Mouse (Mus musculus) midbrain, embryonic 12.5 days (tissue): Measurements from ENCODE around the gene Exosc9. TPM values are rescaled to one million over a fixed set of nuclear protein-coding genes. Genes with fewer than 3 reads are reported as not detected.
"Not testable (repeated sequence)": the region's sequence is repeated elsewhere in the genome, so short reads cannot be mapped to it uniquely, and the experiment has no call there.

Experiments used
- ATAC-seq: fragments of 200-750 bp; cut with Nextera tagmentation; 2 replicates; pipeline ENCODE4 v1.8.0; 2017; ENCODE audit warnings: low read depth, moderate TSS enrichment, moderate library complexity; ENCODE audit not compliant: low FRiP score
- H3K27ac ChIP-seq: fragments of 300-500 bp; sonication (generic); replicated peaks from 2 replicates; pipeline ENCODE4 v1.5.1; 2016; ENCODE audit warnings: mild to moderate bottlenecking
- H3K27me3 ChIP-seq: fragments of 300-500 bp; sonication (generic); 2 replicates; pipeline ENCODE4 v1.6.1; 2016; ENCODE audit warnings: mild to moderate bottlenecking
- H3K36me3 ChIP-seq: fragments of 300-500 bp; sonication (generic); 2 replicates; pipeline ENCODE4 v1.6.1; 2016
- H3K4me1 ChIP-seq: fragments of 300-500 bp; sonication (generic); 2 replicates; pipeline ENCODE4 v1.6.1; 2016
- H3K4me2 ChIP-seq: fragments of 300-500 bp; sonication (generic); replicated peaks from 2 replicates; pipeline ENCODE4 v1.6.1; 2016; ENCODE audit warnings: mild to moderate bottlenecking, moderate library complexity
- H3K4me3 ChIP-seq: fragments of 300-500 bp; sonication (generic); 2 replicates; pipeline ENCODE4 v1.5.1; 2016; ENCODE audit warnings: mild to moderate bottlenecking
- H3K9ac ChIP-seq: fragments of 300-500 bp; sonication (generic); replicated peaks from 2 replicates; pipeline ENCODE4 v1.6.1; 2016; ENCODE audit warnings: mild to moderate bottlenecking, moderate library complexity
- H3K9me3 ChIP-seq: fragments of 300-500 bp; sonication (generic); 2 replicates; pipeline ENCODE4 v1.6.1; 2016; ENCODE audit warnings: mild to moderate bottlenecking
- WGBS: fragments of 180-500 bp; shearing (Covaris S2); methylation state at CpG from one replicate; pipeline ENCODE4 v1.1.7; 2016; 5-methylcytosine and 5-hydroxymethylcytosine counted together
- polyA plus RNA-seq: library from polyadenylated mRNA; unstranded; fragments of >200 nt; fragmentation: Nextera tagmentation; extraction: Ambion mirVana; gene quantifications from 2 replicates; pipeline ENCODE4 v1.2.1, GENCODE M21; 2016

The Exosc9 gene
- polyA plus RNA-seq, 1 experiment from 2014 or later, result 88.5 TPM

- peaks cover 90% of the 10 kb centered on the region for H3K36me3 ChIP-seq
- no peaks in the 10 kb centered on the region for H3K4me1 ChIP-seq
- ATAC-seq, result no peak
- WGBS, result 92% methylated on average over 3 of the region's 3 CpGs
- no peaks in the 10 kb centered on the region for H3K9me3 ChIP-seq
- H3K4me3 ChIP-seq, result no peak overlapping the region
- no peak overlapping the region for H3K9ac ChIP-seq
- no peak overlapping the region for H3K27ac ChIP-seq
- no peaks in the 10 kb centered on the region for H3K27me3 ChIP-seq
- no peak overlapping the region for H3K4me2 ChIP-seq
These were observed 11.3 kb downstream of the Exosc9 start for GRCm38 (mm10) chr3:36563666-36564065.

GRCm38 (mm10) chr3:36569836-36570235 is 17.4 kb downstream of the Exosc9 start:
- 88% methylated on average over 5 of the region's 5 CpGs for WGBS
- Histone ChIP-seq H3K9ac (peak overlapping the region; percentile 84), H3K9me3 (no peaks in the 10 kb centered on the region), H3K4me3 (peak overlapping the region; percentile 83), H3K27ac (no peak overlapping the region), H3K4me1 (peaks cover 24% of the 10 kb centered on the region), H3K36me3 (peaks cover 41% of the 10 kb centered on the region), H3K4me2 (peak overlapping the region; percentile 96), H3K27me3 (no peaks in the 10 kb centered on the region)
- no peak for ATAC-seq

GRCm38 (mm10) chr3:36571361-36571826 is 19.0 kb downstream of the Exosc9 start:
- WGBS, result under 1% methylated on average over 41 of the region's 46 CpGs

GRCm38 (mm10) chr3:36571827-36572378 is 19.5 kb downstream of the Exosc9 start, which contains the start of gene Ccna2:
Gene Ccna2 (minus strand): TSS chr3:36572150.
- no peaks in the 10 kb centered on the region for H3K9me3 ChIP-seq
- peak within 1 kb of the TSS; percentile 83 for H3K4me3 ChIP-seq
- ATAC-seq, result peak; percentile 99
- H3K9ac ChIP-seq, result peak within 1 kb of the TSS; percentile 84
- H3K4me1 ChIP-seq, result peaks cover 24% of the 10 kb centered on the region
- peak within 1 kb of the TSS; percentile 96 for H3K4me2 ChIP-seq
- no peaks in the 10 kb centered on the region for H3K27me3 ChIP-seq
- H3K27ac ChIP-seq, result peak within 1 kb of the TSS; percentile 81
- peaks cover 22% of the 10 kb centered on the region for H3K36me3 ChIP-seq
- WGBS, result 1% methylated on average over 56 of the region's 60 CpGs

More at GRCm38 (mm10) chr3:36571361-36571826, 19.0 kb downstream of the Exosc9 start:
- peak overlapping the region; percentile 83 for H3K4me3 ChIP-seq
- peak; percentile 32 for ATAC-seq
- no peaks in the 10 kb centered on the region for H3K9me3 ChIP-seq
- H3K36me3 ChIP-seq, result peaks cover 27% of the 10 kb centered on the region
- H3K27me3 ChIP-seq, result no peaks in the 10 kb centered on the region
- peak overlapping the region; percentile 73 for H3K27ac ChIP-seq
- H3K9ac ChIP-seq, result peak overlapping the region; percentile 84
- H3K4me2 ChIP-seq, result peak overlapping the region; percentile 96
- H3K4me1 ChIP-seq, result peaks cover 24% of the 10 kb centered on the region

GRCm38 (mm10) chr3:36598811-36599210 is 46.4 kb downstream of the Exosc9 start:
- Histone ChIP-seq H3K4me1 (0 out of 2 replicates have a peak, but pooled peaks cover 4% of the 10 kb centered on the region), H3K9ac (no peak overlapping the region), H3K27ac (no peak overlapping the region), H3K27me3 (no peaks in the 10 kb centered on the region), H3K36me3 (peaks cover 4% of the 10 kb centered on the region; the same call in 1 of the 2 replicates), H3K4me2 (no peak overlapping the region), H3K4me3 (no peak overlapping the region), H3K9me3 (no peaks in the 10 kb centered on the region)
- 81% methylated on average over 3 of the region's 3 CpGs for WGBS
- ATAC-seq, result no peak

- H3K9ac ChIP-seq, H3K9me3 ChIP-seq, H3K4me3 ChIP-seq, H3K4me1 ChIP-seq, H3K27ac ChIP-seq, H3K4me2 ChIP-seq, ATAC-seq, H3K27me3 ChIP-seq, H3K36me3 ChIP-seq: not testable (repeated sequence)
- WGBS, result 88% methylated on average over 8 of the region's 9 CpGs
These were observed 47.4 kb downstream of the Exosc9 start for GRCm38 (mm10) chr3:36599773-36600172.

- WGBS, result 81% methylated on average over 7 of the region's 7 CpGs
- Histone ChIP-seq H3K9ac (no peak overlapping the region), H3K9me3 (no peaks in the 10 kb centered on the region), H3K27me3 (no peaks in the 10 kb centered on the region), H3K36me3 (0 out of 2 replicates have a peak, but pooled peaks cover 4% of the 10 kb centered on the region), H3K4me2 (no peak overlapping the region), H3K4me3 (no peak overlapping the region), H3K27ac (no peak overlapping the region), H3K4me1 (no peaks in the 10 kb centered on the region)
- ATAC-seq, result no peak
These were observed 53.7 kb downstream of the Exosc9 start for GRCm38 (mm10) chr3:36605894-36606783.

- peak overlapping the region; percentile 66 for H3K4me3 ChIP-seq
- H3K27ac ChIP-seq, result no peak overlapping the region; the same call in 1 of the 2 replicates
- H3K27me3 ChIP-seq, result no peaks in the 10 kb centered on the region
- 0 out of 2 replicates have a peak, but pooled peaks cover 4% of the 10 kb centered on the region for H3K36me3 ChIP-seq
- peak overlapping the region; percentile 64 for H3K4me2 ChIP-seq
- 3% methylated on average over 6 of the region's 6 CpGs for WGBS
- peak; percentile 50 for ATAC-seq
- H3K9me3 ChIP-seq, result no peaks in the 10 kb centered on the region
- H3K4me1 ChIP-seq, result peaks cover 10% of the 10 kb centered on the region; the same call in 1 of the 2 replicates
- H3K9ac ChIP-seq, result peak overlapping the region; percentile 66
These were observed 60.3 kb downstream of the Exosc9 start for GRCm38 (mm10) chr3:36612687-36613086.

GRCm38 (mm10) chr3:36613202-36613907 is 60.9 kb downstream of the Exosc9 start, which contains the start of gene Bbs7:
Gene Bbs7 (minus strand): TSS chr3:36613477.
- Histone ChIP-seq H3K9me3 (no peaks in the 10 kb centered on the region), H3K27ac (no peak within 1 kb of the TSS; the same call in 1 of the 2 replicates), H3K36me3 (0 out of 2 replicates have a peak, but pooled peaks cover 4% of the 10 kb centered on the region), H3K9ac (peak within 1 kb of the TSS; percentile 66), H3K4me1 (peaks cover 10% of the 10 kb centered on the region; the same call in 1 of the 2 replicates), H3K27me3 (no peaks in the 10 kb centered on the region), H3K4me2 (peak within 1 kb of the TSS; percentile 64), H3K4me3 (peak within 1 kb of the TSS; percentile 66)
- peak; percentile 99 for ATAC-seq
- 4% methylated on average over 37 of the region's 38 CpGs for WGBS

- H3K36me3 ChIP-seq, result no peaks in the 10 kb centered on the region
- H3K27ac ChIP-seq, result no peak overlapping the region
- no peak overlapping the region for H3K4me3 ChIP-seq
- peak overlapping the region; percentile 64 for H3K4me2 ChIP-seq
- 63% methylated on average over 5 of the region's 5 CpGs for WGBS
- 0 out of 2 replicates have a peak overlapping the region, but pooled peaks have one; percentile 20 for H3K9ac ChIP-seq
- ATAC-seq, result no peak
- peaks cover 10% of the 10 kb centered on the region; the same call in 1 of the 2 replicates for H3K4me1 ChIP-seq
- H3K9me3 ChIP-seq, result no peaks in the 10 kb centered on the region
- no peaks in the 10 kb centered on the region for H3K27me3 ChIP-seq
These were observed 61.5 kb downstream of the Exosc9 start for GRCm38 (mm10) chr3:36613908-36614255.
